Mouse (Mus musculus): ENCODE measurements around the gene Wfdc18. TPM values are rescaled to one million over a fixed set of nuclear protein-coding genes. Genes with fewer than 3 reads are reported as not detected.

The Wfdc18 gene
- polyA plus RNA-seq, 1 experiment from 2014 or later, result not detected

DNA sequence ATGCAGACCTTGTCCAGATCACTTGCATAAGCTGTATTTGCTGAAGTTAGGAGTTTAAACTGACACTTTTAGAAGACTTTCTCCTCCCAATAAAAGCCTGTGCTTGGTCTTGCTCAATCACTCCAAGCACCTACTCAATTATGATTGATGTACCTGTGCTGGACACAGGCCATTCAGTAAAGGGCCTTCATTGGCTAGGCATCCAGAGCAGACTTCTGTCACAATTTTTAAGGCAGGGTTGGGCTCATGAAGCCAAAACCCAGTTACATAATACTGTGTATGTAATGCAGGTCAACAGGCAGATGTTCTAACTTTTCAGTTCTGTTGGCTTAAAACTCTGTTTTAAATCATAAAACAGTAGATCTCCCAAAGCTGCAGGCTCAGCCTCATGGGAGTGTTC lies 12.0 kb downstream of the Wfdc18 start:
- Histone ChIP-seq H3K27ac (replicated peaks) (no peak overlapping the region), H3K4me1 (no peaks in the 10 kb centered on the region), H3K27me3 (replicated peaks) (no peaks in the 10 kb centered on the region), H3K36me3 (no peaks in the 10 kb centered on the region), H3K4me3 (replicated peaks) (no peak overlapping the region), H3K9ac (replicated peaks) (no peak overlapping the region), H3K4me2 (no peak overlapping the region), H3K9me3 (replicated peaks) (no peaks in the 10 kb centered on the region)
- ATAC-seq (ENCODE audit: low FRiP score), result no peak

DNA sequence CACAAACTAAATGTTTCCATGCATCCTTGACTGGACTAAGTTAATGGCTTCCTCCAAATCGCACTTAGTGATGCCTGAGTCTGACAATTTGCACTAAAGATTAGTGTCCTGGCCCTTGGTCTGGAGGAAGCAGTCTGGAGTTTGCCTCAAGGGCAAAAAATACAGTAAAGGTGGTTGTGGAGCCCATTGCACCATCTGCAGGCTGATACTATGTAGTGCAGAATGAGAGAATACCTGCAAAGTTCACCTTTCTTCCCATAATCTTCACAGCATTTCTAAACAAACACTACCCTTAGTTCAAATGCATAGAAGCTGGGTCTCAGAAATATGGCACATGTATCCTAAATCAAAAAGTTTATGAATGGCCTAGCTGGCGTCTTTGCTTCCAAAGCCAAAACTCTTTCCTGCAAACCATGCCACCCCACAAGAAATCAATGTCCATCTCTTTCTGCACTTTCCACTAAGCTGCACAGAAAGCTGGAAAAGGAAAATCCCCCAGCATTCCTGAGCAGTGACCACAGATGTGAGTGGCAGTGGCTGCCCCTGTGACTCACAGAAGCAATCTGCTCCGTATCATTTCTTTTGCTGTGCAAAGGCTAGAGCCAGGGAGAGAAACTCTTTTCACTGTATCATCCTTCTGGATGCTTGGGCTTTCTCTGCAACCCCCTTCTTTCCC lies 20.1 kb downstream of the Wfdc18 start:
- Histone ChIP-seq H3K9me3 (replicated peaks) (no peaks in the 10 kb centered on the region), H3K9ac (replicated peaks) (no peak overlapping the region), H3K36me3 (no peaks in the 10 kb centered on the region), H3K4me1 (no peaks in the 10 kb centered on the region), H3K4me3 (replicated peaks) (no peak overlapping the region), H3K27ac (replicated peaks) (no peak overlapping the region), H3K27me3 (replicated peaks) (no peaks in the 10 kb centered on the region), H3K4me2 (no peak overlapping the region)
- WGBS, result 73% methylated on average over 3 of the region's 3 CpGs
- ATAC-seq (ENCODE audit: low FRiP score), result no peak

DNA sequence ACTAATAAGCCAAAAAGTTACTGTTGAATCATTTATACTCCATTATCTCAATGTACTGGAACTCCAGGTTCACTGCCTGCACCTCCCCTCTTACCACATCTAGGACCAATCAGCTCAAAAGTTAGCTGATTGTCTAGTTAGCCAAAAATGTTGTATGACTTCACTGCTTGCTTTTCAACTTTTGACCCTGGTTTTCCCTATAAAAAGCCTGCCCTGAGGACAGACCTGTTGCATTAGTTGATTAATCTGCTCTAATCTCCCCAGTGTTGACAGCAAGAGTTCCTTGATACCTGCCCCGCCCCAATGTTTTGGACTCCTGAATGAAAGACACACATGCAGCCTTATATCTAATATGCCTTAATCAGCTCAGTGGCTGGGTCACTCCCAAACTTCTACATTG lies 22.3 kb downstream of the Wfdc18 start:
- Histone ChIP-seq H3K36me3 (no peaks in the 10 kb centered on the region), H3K4me3 (replicated peaks) (no peak overlapping the region), H3K4me1 (no peaks in the 10 kb centered on the region), H3K9me3 (replicated peaks) (no peaks in the 10 kb centered on the region), H3K9ac (replicated peaks) (no peak overlapping the region), H3K4me2 (no peak overlapping the region), H3K27me3 (replicated peaks) (no peaks in the 10 kb centered on the region), H3K27ac (replicated peaks) (no peak overlapping the region)
- whole genome bisulfite sequencing, result 93% methylated on average over 1 of the region's 1 CpGs
- no peak for ATAC-seq (ENCODE audit: low FRiP score)

DNA sequence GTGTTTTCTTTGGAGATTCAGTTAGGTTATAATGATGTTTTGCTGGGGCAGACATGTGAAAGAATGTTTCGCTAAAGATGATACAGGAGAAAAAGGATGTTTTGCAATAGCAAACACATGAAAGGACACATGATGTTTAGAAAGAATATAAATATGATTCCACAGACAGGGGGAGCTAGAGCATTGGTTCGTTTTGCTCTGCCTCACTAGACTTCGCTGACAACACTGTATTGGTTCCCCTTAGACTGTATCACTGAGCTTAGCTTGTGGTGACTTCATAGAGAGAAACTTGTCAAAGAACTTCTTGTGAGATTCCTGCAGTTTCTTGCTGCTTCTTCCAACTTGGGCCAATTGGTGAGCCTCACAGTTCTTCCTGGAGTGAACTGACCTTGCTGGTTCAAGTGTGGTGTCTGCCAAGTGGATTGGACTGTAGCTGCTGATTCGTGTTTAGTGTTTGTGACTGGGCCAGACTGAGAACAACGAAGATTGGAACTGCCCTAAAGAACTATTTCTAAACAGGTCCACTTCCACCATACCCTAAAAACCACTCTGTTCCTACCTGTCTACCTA lies 24.3 kb downstream of the Wfdc18 start:
- H3K27me3 ChIP-seq (replicated peaks), result no peaks in the 10 kb centered on the region
- no peaks in the 10 kb centered on the region for H3K9me3 ChIP-seq (replicated peaks)
- H3K36me3 ChIP-seq, result no peaks in the 10 kb centered on the region
- H3K27ac ChIP-seq (replicated peaks), result no peak overlapping the region
- no peak overlapping the region for H3K4me2 ChIP-seq
- H3K9ac ChIP-seq (replicated peaks), result no peak overlapping the region
- no peak overlapping the region for H3K4me3 ChIP-seq (replicated peaks)
- 83% methylated on average over 5 of the region's 5 CpGs for WGBS
- H3K4me1 ChIP-seq, result no peaks in the 10 kb centered on the region
- ATAC-seq (ENCODE audit: low FRiP score), result no peak

DNA sequence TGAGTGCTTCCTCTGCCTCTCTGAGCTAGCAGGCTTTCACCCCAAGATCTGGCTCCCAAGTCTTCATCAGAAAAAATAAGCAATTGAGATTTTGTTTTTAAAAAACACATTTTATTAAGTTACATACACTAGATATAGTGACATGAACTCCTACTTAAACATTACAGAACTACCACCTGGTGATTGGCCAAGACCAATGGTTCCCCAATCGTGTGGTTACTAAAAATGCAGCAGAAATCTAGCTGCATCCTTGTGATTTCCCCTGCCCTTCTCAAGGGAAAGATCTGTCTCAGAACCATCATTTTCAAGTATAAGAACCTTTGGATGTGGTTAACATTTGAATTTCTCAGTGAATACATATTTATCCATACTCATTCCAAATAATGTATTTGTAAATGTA lies 25.4 kb downstream of the Wfdc18 start:
- H3K9me3 ChIP-seq (replicated peaks), result no peaks in the 10 kb centered on the region
- no peak overlapping the region for H3K4me2 ChIP-seq
- H3K27ac ChIP-seq (replicated peaks), result no peak overlapping the region
- ATAC-seq (ENCODE audit: low FRiP score), result no peak
- H3K4me1 ChIP-seq, result no peaks in the 10 kb centered on the region
- H3K36me3 ChIP-seq, result no peaks in the 10 kb centered on the region
- no peaks in the 10 kb centered on the region for H3K27me3 ChIP-seq (replicated peaks)
- 95% methylated on average over 1 of the region's 1 CpGs for WGBS
- no peak overlapping the region for H3K4me3 ChIP-seq (replicated peaks)
- H3K9ac ChIP-seq (replicated peaks), result no peak overlapping the region

DNA sequence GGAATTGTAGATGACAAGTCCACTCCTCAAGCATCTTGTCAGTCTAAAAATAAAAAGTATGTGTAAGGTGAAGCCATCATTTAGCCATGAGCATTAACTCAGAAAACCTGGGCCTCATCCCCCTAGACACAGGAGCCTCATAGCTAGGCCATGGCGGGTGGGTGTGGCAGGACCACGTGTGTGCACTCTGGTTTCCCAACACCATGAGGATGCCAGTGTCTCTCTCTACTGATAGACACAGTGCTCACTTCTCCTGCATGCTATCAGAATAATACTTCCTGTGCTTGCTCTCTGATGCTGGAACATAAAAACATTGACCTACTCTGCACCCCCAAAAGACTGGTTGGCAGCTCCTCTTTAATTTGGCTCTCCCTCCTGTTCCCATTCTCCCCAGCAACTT lies 27.1 kb downstream of the Wfdc18 start:
- 66% methylated on average over 2 of the region's 2 CpGs for WGBS
- no peak for ATAC-seq (ENCODE audit: low FRiP score)

DNA sequence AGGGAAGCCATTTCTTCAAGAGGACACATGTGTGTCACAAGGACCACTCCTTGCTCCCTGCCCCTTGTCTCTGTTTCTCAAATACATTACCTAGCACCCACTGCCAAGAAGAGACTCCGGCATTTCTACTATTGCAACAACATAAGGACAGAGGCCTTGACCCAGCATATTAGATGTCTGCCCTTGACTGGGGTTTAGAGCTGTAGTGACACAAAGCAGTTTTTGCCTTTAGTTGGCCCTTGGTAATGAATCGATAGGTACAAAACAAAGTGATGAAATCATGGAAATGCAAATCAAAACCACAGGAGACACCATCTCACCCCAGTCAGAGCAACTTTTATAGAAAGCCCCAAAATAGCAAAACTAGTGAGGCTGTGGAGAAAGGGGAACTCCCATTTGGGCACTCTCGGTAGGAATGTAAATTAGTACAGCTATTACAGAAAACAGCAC lies 28.3 kb downstream of the Wfdc18 start:
- no peak overlapping the region for H3K27ac ChIP-seq (replicated peaks)
- ATAC-seq (ENCODE audit: low FRiP score), result no peak

More for the DNA sequence above, 27.1 kb downstream of the Wfdc18 start:
- H3K4me1 ChIP-seq, result no peaks in the 10 kb centered on the region
- no peak overlapping the region for H3K9ac ChIP-seq (replicated peaks)
- no peak overlapping the region for H3K27ac ChIP-seq (replicated peaks)
- H3K27me3 ChIP-seq (replicated peaks), result peaks cover 4% of the 10 kb centered on the region; the same call in 1 of the 2 replicates
- H3K9me3 ChIP-seq (replicated peaks), result no peaks in the 10 kb centered on the region
- H3K4me2 ChIP-seq, result no peak overlapping the region
- no peak overlapping the region for H3K4me3 ChIP-seq (replicated peaks)
- H3K36me3 ChIP-seq, result no peaks in the 10 kb centered on the region

DNA sequence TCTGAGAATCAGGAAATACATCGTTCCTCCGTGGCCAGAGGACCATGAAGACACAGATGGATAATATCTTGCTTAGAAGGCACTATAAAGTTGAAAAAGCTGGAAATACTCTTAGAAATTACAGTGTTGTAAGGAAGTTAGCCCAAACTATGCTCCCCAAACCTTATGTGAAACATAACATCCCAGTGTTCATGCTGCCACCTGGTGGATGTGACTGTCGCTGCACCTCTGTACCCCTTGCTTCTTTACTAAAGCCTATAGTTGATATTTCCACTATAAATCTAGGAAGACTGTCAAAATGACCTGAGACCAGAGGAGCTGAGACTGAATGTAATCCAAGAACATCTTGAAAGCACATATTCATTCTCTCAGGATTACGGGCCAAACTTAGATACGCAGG lies 30.4 kb downstream of the Wfdc18 start:
- ATAC-seq (ENCODE audit: low FRiP score), result no peak

More for the DNA sequence above, 28.3 kb downstream of the Wfdc18 start:
- Histone ChIP-seq H3K4me3 (replicated peaks) (no peak overlapping the region), H3K4me2 (no peak overlapping the region), H3K36me3 (no peaks in the 10 kb centered on the region), H3K9ac (replicated peaks) (no peak overlapping the region), H3K4me1 (no peaks in the 10 kb centered on the region), H3K27me3 (replicated peaks) (peaks cover 7% of the 10 kb centered on the region), H3K9me3 (replicated peaks) (no peaks in the 10 kb centered on the region)
- 77% methylated on average over 3 of the region's 3 CpGs for WGBS

DNA sequence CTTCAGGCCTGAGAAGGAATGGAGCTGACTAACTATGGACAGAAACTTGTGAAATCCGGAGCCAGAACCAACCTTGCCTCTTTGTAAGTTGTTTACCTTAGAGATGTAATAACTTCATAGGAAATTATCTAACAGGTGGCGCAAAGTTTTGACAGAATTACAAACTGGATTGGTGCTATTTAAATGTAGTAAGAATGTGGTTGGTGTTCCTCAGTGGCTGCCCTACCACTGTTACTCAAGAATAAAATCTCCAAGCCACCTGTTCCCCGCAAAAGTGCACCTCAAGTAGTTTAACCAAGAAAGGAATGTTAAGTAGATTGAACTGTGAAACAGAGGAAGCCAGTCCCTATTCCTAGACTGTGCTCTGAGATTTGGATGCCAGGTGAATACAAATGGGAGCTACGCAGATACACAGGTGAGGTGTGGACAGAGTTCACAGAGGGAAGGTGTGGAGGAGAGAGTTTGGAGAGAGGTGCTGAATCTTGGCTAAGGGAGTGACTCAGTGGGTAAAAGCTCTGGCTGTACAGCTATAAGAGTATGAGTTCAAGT lies 31.7 kb downstream of the Wfdc18 start:
- WGBS, result 86% methylated on average over 4 of the region's 4 CpGs
- H3K9ac ChIP-seq (replicated peaks), result no peak overlapping the region

More for the DNA sequence above, 30.4 kb downstream of the Wfdc18 start:
- Histone ChIP-seq H3K4me2 (no peak overlapping the region), H3K27ac (replicated peaks) (no peak overlapping the region), H3K4me1 (no peaks in the 10 kb centered on the region), H3K9me3 (replicated peaks) (no peaks in the 10 kb centered on the region), H3K4me3 (replicated peaks) (no peak overlapping the region), H3K36me3 (no peaks in the 10 kb centered on the region), H3K9ac (replicated peaks) (no peak overlapping the region), H3K27me3 (replicated peaks) (peaks cover 7% of the 10 kb centered on the region)
- WGBS, result 25% methylated on average over 5 of the region's 5 CpGs

DNA sequence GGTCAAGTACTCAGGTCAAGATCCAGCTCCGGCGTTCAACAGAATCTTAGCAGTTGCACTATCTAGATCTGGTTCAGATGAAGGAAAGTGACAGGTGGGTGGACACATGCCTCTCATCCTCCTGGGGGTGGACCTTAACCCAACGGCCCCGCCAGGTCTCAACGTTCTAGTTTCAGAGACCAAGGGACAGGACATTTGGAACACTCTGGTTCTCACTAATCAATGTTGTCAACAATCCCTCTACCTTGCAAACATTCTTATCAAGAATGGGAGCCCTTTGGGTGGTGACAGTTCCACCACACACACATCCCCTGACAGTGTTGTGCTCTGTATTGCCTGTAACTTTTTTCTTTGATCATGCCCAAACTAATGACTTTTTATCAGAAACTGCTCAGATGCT lies 33.0 kb downstream of the Wfdc18 start:
- ATAC-seq (ENCODE audit: low FRiP score), result no peak
- 92% methylated on average over 5 of the region's 5 CpGs for WGBS
- no peak overlapping the region for H3K27ac ChIP-seq (replicated peaks)
- H3K27me3 ChIP-seq (replicated peaks), result peaks cover 9% of the 10 kb centered on the region
- H3K4me3 ChIP-seq (replicated peaks), result no peak overlapping the region
- H3K4me1 ChIP-seq, result no peaks in the 10 kb centered on the region
- H3K36me3 ChIP-seq, result no peaks in the 10 kb centered on the region
- H3K9me3 ChIP-seq (replicated peaks), result no peaks in the 10 kb centered on the region
- no peak overlapping the region for H3K4me2 ChIP-seq
- no peak overlapping the region for H3K9ac ChIP-seq (replicated peaks)

More for the DNA sequence above, 31.7 kb downstream of the Wfdc18 start:
- no peak for ATAC-seq (ENCODE audit: low FRiP score)
- Histone ChIP-seq H3K36me3 (no peaks in the 10 kb centered on the region), H3K27ac (replicated peaks) (no peak overlapping the region), H3K9me3 (replicated peaks) (no peaks in the 10 kb centered on the region), H3K4me1 (no peaks in the 10 kb centered on the region), H3K4me2 (no peak overlapping the region), H3K4me3 (replicated peaks) (no peak overlapping the region), H3K27me3 (replicated peaks) (peaks cover 7% of the 10 kb centered on the region)

DNA sequence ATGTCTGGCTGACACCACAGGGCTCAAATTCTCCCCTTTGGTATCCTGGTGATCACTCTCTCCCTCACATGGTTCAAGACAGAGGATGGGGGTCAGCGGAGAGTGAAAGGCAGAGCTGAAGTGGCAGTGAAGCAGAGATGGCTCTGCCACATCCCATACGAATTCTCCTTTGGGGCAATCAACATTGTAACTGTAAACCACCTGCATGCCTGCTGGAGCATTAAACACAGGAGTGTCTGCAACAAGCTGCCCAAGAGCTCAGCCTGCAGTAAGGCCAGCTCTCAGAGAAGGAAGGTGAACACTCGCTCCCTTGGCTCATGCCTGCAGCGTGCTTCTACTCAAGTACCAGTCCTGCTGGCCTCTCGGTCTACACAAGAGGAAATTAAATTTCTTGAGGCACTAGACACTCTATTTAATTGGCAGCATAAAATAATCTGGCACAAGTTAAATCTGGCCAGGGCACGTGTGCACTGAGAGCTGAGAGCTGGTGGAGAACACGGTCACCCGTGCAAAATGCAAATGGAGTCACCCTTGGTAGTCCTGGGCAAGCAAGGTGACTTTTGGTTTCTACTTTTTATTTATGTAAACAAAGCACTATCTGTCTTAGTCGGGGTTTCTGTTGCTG lies 34.0 kb downstream of the Wfdc18 start:
- 74% methylated on average over 9 of the region's 9 CpGs for WGBS
- no peaks in the 10 kb centered on the region for H3K36me3 ChIP-seq
- no peaks in the 10 kb centered on the region for H3K9me3 ChIP-seq (replicated peaks)
- H3K27me3 ChIP-seq (replicated peaks), result peaks cover 13% of the 10 kb centered on the region
- no peak overlapping the region for H3K9ac ChIP-seq (replicated peaks)
- no peaks in the 10 kb centered on the region for H3K4me1 ChIP-seq
- H3K4me3 ChIP-seq (replicated peaks), result no peak overlapping the region
- no peak overlapping the region for H3K4me2 ChIP-seq
- no peak for ATAC-seq (ENCODE audit: low FRiP score)
- no peak overlapping the region for H3K27ac ChIP-seq (replicated peaks)

DNA sequence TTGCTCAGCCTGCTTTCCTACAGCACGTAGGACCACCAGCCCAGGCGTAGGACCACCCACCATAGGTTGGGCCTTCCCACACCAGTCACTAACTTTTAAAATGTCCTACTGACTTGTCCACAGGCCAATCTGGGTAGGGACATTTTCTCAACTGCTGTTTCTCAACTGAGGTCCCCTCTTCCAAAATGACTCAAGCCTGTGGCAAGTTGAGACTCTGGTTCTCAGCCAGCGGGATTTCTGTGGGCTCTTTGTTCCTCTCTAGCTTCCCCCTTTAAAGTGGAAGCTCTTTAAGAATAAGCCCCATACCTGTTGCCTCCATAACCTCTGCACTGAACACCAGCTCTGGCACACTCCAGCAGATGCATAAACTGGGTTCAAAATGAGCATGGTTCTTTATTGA lies 34.7 kb downstream of the Wfdc18 start:
- no peaks in the 10 kb centered on the region for H3K36me3 ChIP-seq
- no peak overlapping the region for H3K9ac ChIP-seq (replicated peaks)
- no peak overlapping the region for H3K4me2 ChIP-seq
- WGBS, result 80% methylated on average over 3 of the region's 3 CpGs
- H3K4me3 ChIP-seq (replicated peaks), result no peak overlapping the region
- H3K27me3 ChIP-seq (replicated peaks), result peaks cover 13% of the 10 kb centered on the region
- ATAC-seq (ENCODE audit: low FRiP score), result no peak
- H3K4me1 ChIP-seq, result no peaks in the 10 kb centered on the region
- H3K9me3 ChIP-seq (replicated peaks), result no peaks in the 10 kb centered on the region
- no peak overlapping the region for H3K27ac ChIP-seq (replicated peaks)

Measured in neural tube, embryonic 15.5 days (tissue).